Comparison of ENCODE assay signal across 13 mouse cellular contexts in genomic region chr10:83098940-83099339, GRCm38 (mm10).
DNase-seq lines count a peak whose midpoint lies in the region; ATAC-seq and TF ChIP-seq lines count a peak whose summit lies in the region.
"Had no signal": no experiment of that assay in that cellular context is flagged by ENCODE, and none has a peak within 500 bp of the region (broad histone marks: within the 10 kb centered on the region; RNA-seq: fewer than 3 reads in every experiment).

No protein-coding gene starts in this region.

- no peaks in the 10 kb centered on the region for H3K9me3 ChIP-seq in midbrain, embryonic 13.5 days
- H3K9me3 ChIP-seq in midbrain, postnatal 0 days (ENCODE audit: low read length) = no peaks in the 10 kb centered on the region
- H3K9me3 ChIP-seq in intestine, postnatal 0 days (ENCODE audit: control insufficient read depth) = no peaks in the 10 kb centered on the region
- H3K9me3 ChIP-seq: midbrain, embryonic 10.5 days; neural tube, embryonic 12.5 days had no signal

- H3K4me3 ChIP-seq in midbrain, embryonic 13.5 days (replicated peaks) = no peak overlapping the region
- no peak overlapping the region for H3K4me3 ChIP-seq in midbrain, postnatal 0 days (ENCODE audit: low read depth, low read length)
- H3K4me3 ChIP-seq in intestine, postnatal 0 days (ENCODE audit: low read depth, low read length) = no peak overlapping the region
- H3K4me3 ChIP-seq: midbrain, embryonic 10.5 days; neural tube, embryonic 12.5 days had no signal

- no peaks in the 10 kb centered on the region for H3K27me3 ChIP-seq in midbrain, embryonic 13.5 days
- no peaks in the 10 kb centered on the region for H3K27me3 ChIP-seq in midbrain, postnatal 0 days (ENCODE audit: insufficient read depth, low read length)
- no peaks in the 10 kb centered on the region for H3K27me3 ChIP-seq in intestine, postnatal 0 days (replicated peaks; ENCODE audit: control insufficient read depth, insufficient read depth, low read length)

- DNase-seq in midbrain, postnatal 0 days (ENCODE audit: low spot score) = no peak
- DNase-seq in adrenal gland, postnatal 36 days = peak; percentile 67 to 77
- DNase-seq in lung, postnatal 25 days (ENCODE audit: low spot score) = peak; percentile 39
- DNase-seq: cerebellum, adult 11-12 months; heart, adult 18-20 months; layer of hippocampus, adult 9-11 months had no signal

- H3K4me1 ChIP-seq in midbrain, embryonic 13.5 days (replicated peaks) = peaks cover 68% of the 10 kb centered on the region
- peaks cover 10% of the 10 kb centered on the region for H3K4me1 ChIP-seq in midbrain, postnatal 0 days (ENCODE audit: insufficient read depth, low read length)
- H3K4me1 ChIP-seq in intestine, postnatal 0 days (replicated peaks; ENCODE audit: control insufficient read depth, insufficient read depth, low read length) = no peaks in the 10 kb centered on the region

- no peaks in the 10 kb centered on the region for H3K36me3 ChIP-seq in midbrain, embryonic 13.5 days
- H3K36me3 ChIP-seq in midbrain, postnatal 0 days (ENCODE audit: insufficient read depth, low read length) = no peaks in the 10 kb centered on the region
- H3K36me3 ChIP-seq in intestine, postnatal 0 days (ENCODE audit: control insufficient read depth, insufficient read depth) = no peaks in the 10 kb centered on the region
- H3K36me3 ChIP-seq: midbrain, embryonic 10.5 days; neural tube, embryonic 12.5 days had no signal

- no peak for ATAC-seq in midbrain, embryonic 13.5 days
- no peak for ATAC-seq in midbrain, postnatal 0 days (ENCODE audit: low FRiP score)
- peak; percentile 84 for ATAC-seq in intestine, postnatal 0 days
- no peak for ATAC-seq in erythroblast, adult 5-6 weeks (replicated peaks; ENCODE audit: low FRiP score, poor library complexity, severe bottlenecking)
- no peak for ATAC-seq in megakaryocyte, adult 5-6 weeks (ENCODE audit: poor library complexity, severe bottlenecking)

- TF ChIP-seq CTCF in midbrain, postnatal 0 days (IDR thresholded peaks at IDR 0.05) = no peak
- TF ChIP-seq CTCF in intestine, postnatal 0 days (IDR thresholded peaks at IDR 0.05; ENCODE audit: low read depth) = no peak

- peak overlapping the region; percentile 53; the same call in 1 of the 2 replicates for H3K27ac ChIP-seq in midbrain, embryonic 13.5 days
- H3K27ac ChIP-seq in midbrain, postnatal 0 days (ENCODE audit: low read depth, low read length) = no peak overlapping the region
- H3K27ac ChIP-seq in intestine, postnatal 0 days (ENCODE audit: low read depth, low read length) = peak overlapping the region; percentile 46; the same call in 1 of the 2 replicates
- H3K27ac ChIP-seq: neural tube, embryonic 12.5 days had no signal

- no peak overlapping the region for H3K4me2 ChIP-seq in midbrain, embryonic 13.5 days (replicated peaks)
- H3K4me2 ChIP-seq in midbrain, postnatal 0 days (ENCODE audit: low read depth, low read length, poor library complexity, severe bottlenecking) = no peak overlapping the region
- H3K4me2 ChIP-seq in intestine, postnatal 0 days (replicated peaks; ENCODE audit: low read depth) = peak overlapping the region; percentile 21; the same call in 1 of the 2 replicates
- H3K4me2 ChIP-seq: liver, embryonic 11.5 days; neural tube, embryonic 12.5 days had no signal

- WGBS in midbrain, embryonic 13.5 days = 77% methylated on average over 10 of the region's 10 CpGs
- 86% methylated on average over 10 of the region's 10 CpGs for WGBS in midbrain, postnatal 0 days
- WGBS in intestine, postnatal 0 days = 39% methylated on average over 10 of the region's 10 CpGs

- no peak overlapping the region for H3K9ac ChIP-seq in midbrain, embryonic 13.5 days (replicated peaks)
- no peak overlapping the region for H3K9ac ChIP-seq in midbrain, postnatal 0 days (replicated peaks; ENCODE audit: low read length, poor library complexity, severe bottlenecking)
- H3K9ac ChIP-seq in intestine, postnatal 0 days (ENCODE audit: low read depth, low read length) = no peak overlapping the region
- H3K9ac ChIP-seq: neural tube, embryonic 12.5 days had no signal
